Mouse (Mus musculus): ENCODE data around the gene Trim45. TPM values are rescaled to one million over a fixed set of nuclear protein-coding genes. Genes with fewer than 3 reads are reported as not detected.

The Trim45 gene
- polyA plus RNA-seq (2014; fragmentation: Illumina TruSeq; extraction: RNeasy Lipid Tissue Mini Kit (QIAGEN cat#74804); ENCODE audit: low read depth, low replicate concordance): 3.1 TPM

DNA sequence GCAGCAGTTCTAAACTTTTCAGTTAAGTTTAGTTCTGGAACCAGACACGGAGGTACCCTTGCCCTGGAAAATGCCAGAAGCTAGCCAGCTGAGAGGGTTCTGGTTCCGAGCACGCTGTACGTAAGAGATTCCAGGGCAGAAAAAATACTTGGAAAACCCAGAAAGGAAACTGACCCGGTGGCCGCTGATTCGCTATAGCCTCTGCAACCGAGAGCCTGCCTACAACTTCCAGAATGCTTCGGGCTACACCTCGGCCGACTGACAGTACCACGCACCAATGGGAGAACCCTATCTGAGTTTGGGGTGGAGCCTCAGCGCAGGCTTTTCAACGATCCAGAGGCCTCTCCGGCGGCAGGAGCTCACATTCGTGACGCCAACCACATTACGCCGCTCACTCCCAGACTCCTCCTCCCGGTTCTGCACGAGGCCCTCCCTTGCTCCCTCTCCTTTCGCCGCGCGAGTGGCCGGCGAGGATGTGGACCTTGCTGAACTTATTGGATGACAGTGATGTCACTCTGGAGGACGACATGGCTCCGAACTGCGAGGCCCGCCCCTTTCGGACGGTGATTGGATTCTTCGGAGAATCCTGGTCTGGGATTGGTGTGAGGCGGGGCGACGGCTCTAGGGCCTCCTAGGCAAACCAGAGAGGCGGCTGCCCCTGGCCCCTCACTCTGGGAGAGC lies at the start of gene Trim45:
Gene Trim45, plus strand, starts transcription at position 378 of the 681 bp plus-strand sequence.

DNA sequence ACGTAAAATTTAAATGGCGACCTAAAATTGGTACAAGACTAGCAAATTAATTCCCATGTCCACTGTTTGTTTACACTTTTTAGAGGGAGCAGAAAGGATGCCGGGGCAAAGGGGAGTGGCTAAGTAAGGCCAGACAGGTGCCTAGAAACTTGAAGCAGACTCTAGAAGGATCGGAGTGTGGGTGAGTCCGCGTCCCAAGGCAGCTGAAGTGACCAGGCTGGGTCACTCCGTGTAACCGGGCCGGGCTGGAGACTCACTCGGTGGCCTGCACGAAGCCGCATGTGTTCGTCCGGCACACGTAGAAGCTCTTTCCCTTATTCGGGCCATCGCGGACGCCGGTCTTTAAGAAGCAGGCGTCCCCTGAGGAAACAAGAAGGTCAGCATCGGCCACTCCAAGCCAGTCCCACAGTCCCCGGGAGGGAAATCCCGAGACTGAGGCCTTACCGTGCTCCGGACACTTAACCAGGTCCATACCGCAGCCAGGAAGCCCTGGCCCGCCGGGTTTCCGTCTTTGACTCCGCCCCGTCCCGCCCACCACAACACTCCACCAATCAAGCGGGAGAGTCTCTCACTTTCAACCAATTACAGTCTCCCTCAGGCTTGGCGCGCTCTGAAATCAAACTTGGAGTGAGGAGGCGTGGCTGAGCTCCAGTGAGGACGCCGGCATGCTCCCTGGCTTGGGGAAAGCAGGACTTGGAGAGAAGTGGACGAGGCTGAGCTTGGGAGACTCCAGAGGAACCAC lies 47.3 kb downstream of the Trim45 start, which contains the start of gene Ttf2:
Gene Ttf2, minus strand, starts transcription at position 488 of the 742 bp plus-strand sequence.

Other genes starting within 250 kb of the Trim45 start
- gene Man1a2, start 236.7 kb upstream of the Trim45 start, polyA plus RNA-seq (2014; fragmentation: Illumina TruSeq; extraction: RNeasy Lipid Tissue Mini Kit (QIAGEN cat#74804); ENCODE audit: low read depth, low replicate concordance): 13.0 TPM
- 0.55 TPM for gene Vtcn1, start 96.7 kb upstream of the Trim45 start, polyA plus RNA-seq (2014; fragmentation: Illumina TruSeq; extraction: RNeasy Lipid Tissue Mini Kit (QIAGEN cat#74804); ENCODE audit: low read depth, low replicate concordance)
- 3.1 TPM for gene Ttf2, start 47.5 kb downstream of the Trim45 start, polyA plus RNA-seq (2014; fragmentation: Illumina TruSeq; extraction: RNeasy Lipid Tissue Mini Kit (QIAGEN cat#74804); ENCODE audit: low read depth, low replicate concordance)
- gene Cd101, start 107.4 kb downstream of the Trim45 start, polyA plus RNA-seq (2014; fragmentation: Illumina TruSeq; extraction: RNeasy Lipid Tissue Mini Kit (QIAGEN cat#74804); ENCODE audit: low read depth, low replicate concordance): 0.31 TPM
- gene Ptgfrn, start 188.1 kb downstream of the Trim45 start, polyA plus RNA-seq (2014; fragmentation: Illumina TruSeq; extraction: RNeasy Lipid Tissue Mini Kit (QIAGEN cat#74804); ENCODE audit: low read depth, low replicate concordance): 25.1 TPM